Mouse (Mus musculus): Measurements from ENCODE around the gene Hand1. TPM values are rescaled to one million over a fixed set of nuclear protein-coding genes. Genes with fewer than 3 reads are reported as not detected.

Gene Hand1
- 0.25 and 0.32 TPM in 2 replicates for polyA plus RNA-seq (2016; fragmentation: Nextera tagmentation; extraction: Ambion mirVana)

GRCm38 (mm10) chr11:57832552-57833201 lies at the start of gene Hand1:
Hand1 (minus strand) TSS chr11:57832818.
- Histone ChIP-seq H3K9me3 (replicated peaks) (no peaks in the 10 kb centered on the region), H3K4me3 (no peak within 1 kb of the TSS), H3K27ac (no peak within 1 kb of the TSS), H3K9ac (no peak within 1 kb of the TSS), H3K36me3 (no peaks in the 10 kb centered on the region), H3K4me2 (replicated peaks) (no peak within 1 kb of the TSS), H3K4me1 (peaks cover 12% of the 10 kb centered on the region), H3K27me3 (peaks cover 99% of the 10 kb centered on the region)
- no peak for ATAC-seq (ENCODE audit: low FRiP score)
- WGBS = under 1% methylated on average over 23 of the region's 23 CpGs

- Histone ChIP-seq H3K9ac (no peak overlapping the region), H3K36me3 (no peaks in the 10 kb centered on the region), H3K27me3 (no peaks in the 10 kb centered on the region), H3K27ac (no peak overlapping the region), H3K4me1 (no peaks in the 10 kb centered on the region), H3K9me3 (replicated peaks) (no peaks in the 10 kb centered on the region), H3K4me3 (no peak overlapping the region), H3K4me2 (replicated peaks) (no peak overlapping the region)
- WGBS = 81% methylated on average over 2 of the region's 2 CpGs
- ATAC-seq (ENCODE audit: low FRiP score) = no peak
These were observed 43.5 kb upstream of the Hand1 start for GRCm38 (mm10) chr11:57876157-57876556.

- ATAC-seq (ENCODE audit: low FRiP score) = no peak
- 70% methylated on average over 3 of the region's 3 CpGs for WGBS
These were observed 40.4 kb upstream of the Hand1 start for GRCm38 (mm10) chr11:57873014-57873413.

GRCm38 (mm10) chr11:57868753-57869460 lies 36.3 kb upstream of the Hand1 start:
- 60% methylated on average over 9 of the region's 9 CpGs for WGBS
- Histone ChIP-seq H3K9me3 (replicated peaks) (no peaks in the 10 kb centered on the region), H3K4me3 (no peak overlapping the region), H3K4me2 (replicated peaks) (no peak overlapping the region), H3K27ac (no peak overlapping the region), H3K4me1 (peaks cover 3% of the 10 kb centered on the region; the same call in 1 of the 2 replicates), H3K36me3 (no peaks in the 10 kb centered on the region), H3K27me3 (peaks cover 9% of the 10 kb centered on the region; the same call in 1 of the 2 replicates), H3K9ac (no peak overlapping the region)
- ATAC-seq (ENCODE audit: low FRiP score) = no peak

More at GRCm38 (mm10) chr11:57873014-57873413, 40.4 kb upstream of the Hand1 start:
- Histone ChIP-seq H3K9me3 (replicated peaks) (no peaks in the 10 kb centered on the region), H3K4me1 (no peaks in the 10 kb centered on the region), H3K4me3 (no peak overlapping the region), H3K36me3 (no peaks in the 10 kb centered on the region), H3K27ac (no peak overlapping the region), H3K27me3 (no peaks in the 10 kb centered on the region), H3K4me2 (replicated peaks) (no peak overlapping the region), H3K9ac (no peak overlapping the region)

GRCm38 (mm10) chr11:57866466-57866865 lies 33.8 kb upstream of the Hand1 start:
- no peak for ATAC-seq (ENCODE audit: low FRiP score)
- H3K27ac ChIP-seq = no peak overlapping the region
- H3K27me3 ChIP-seq = peaks cover 9% of the 10 kb centered on the region; the same call in 1 of the 2 replicates
- no peak overlapping the region for H3K4me2 ChIP-seq (replicated peaks)
- H3K4me1 ChIP-seq = peaks cover 3% of the 10 kb centered on the region; the same call in 1 of the 2 replicates
- H3K9ac ChIP-seq = no peak overlapping the region
- no peak overlapping the region for H3K4me3 ChIP-seq
- H3K9me3 ChIP-seq (replicated peaks) = no peaks in the 10 kb centered on the region
- 28% methylated on average over 7 of the region's 7 CpGs for WGBS
- no peaks in the 10 kb centered on the region for H3K36me3 ChIP-seq

GRCm38 (mm10) chr11:57864577-57864976 lies 32.0 kb upstream of the Hand1 start:
- peaks cover 3% of the 10 kb centered on the region; the same call in 1 of the 2 replicates for H3K4me1 ChIP-seq
- H3K4me2 ChIP-seq (replicated peaks) = no peak overlapping the region
- H3K4me3 ChIP-seq = no peak overlapping the region
- ATAC-seq (ENCODE audit: low FRiP score) = no peak
- no peaks in the 10 kb centered on the region for H3K36me3 ChIP-seq
- H3K9me3 ChIP-seq (replicated peaks) = no peaks in the 10 kb centered on the region
- no peak overlapping the region for H3K27ac ChIP-seq
- peaks cover 9% of the 10 kb centered on the region; the same call in 1 of the 2 replicates for H3K27me3 ChIP-seq
- WGBS = 61% methylated on average over 8 of the region's 8 CpGs
- no peak overlapping the region for H3K9ac ChIP-seq

- no peak overlapping the region for H3K4me2 ChIP-seq (replicated peaks)
- H3K27me3 ChIP-seq = peaks cover 7% of the 10 kb centered on the region; the same call in 1 of the 2 replicates
- 91% methylated on average over 7 of the region's 7 CpGs for WGBS
- no peak overlapping the region for H3K27ac ChIP-seq
- H3K4me3 ChIP-seq = no peak overlapping the region
- no peaks in the 10 kb centered on the region for H3K9me3 ChIP-seq (replicated peaks)
- no peak overlapping the region for H3K9ac ChIP-seq
- ATAC-seq (ENCODE audit: low FRiP score) = no peak
- H3K4me1 ChIP-seq = peaks cover 3% of the 10 kb centered on the region; the same call in 1 of the 2 replicates
- H3K36me3 ChIP-seq = no peaks in the 10 kb centered on the region
These were observed 29.5 kb upstream of the Hand1 start for GRCm38 (mm10) chr11:57862088-57862487.

GRCm38 (mm10) chr11:57857709-57858108 lies 25.1 kb upstream of the Hand1 start:
- WGBS = 48% methylated on average over 4 of the region's 4 CpGs
- no peak overlapping the region for H3K4me3 ChIP-seq
- H3K36me3 ChIP-seq = no peaks in the 10 kb centered on the region
- H3K27me3 ChIP-seq = no peaks in the 10 kb centered on the region
- no peaks in the 10 kb centered on the region for H3K9me3 ChIP-seq (replicated peaks)
- no peak overlapping the region for H3K4me2 ChIP-seq (replicated peaks)
- no peak overlapping the region for H3K9ac ChIP-seq
- H3K4me1 ChIP-seq = no peaks in the 10 kb centered on the region
- H3K27ac ChIP-seq = no peak overlapping the region
- no peak for ATAC-seq (ENCODE audit: low FRiP score)

- H3K4me1 ChIP-seq = no peaks in the 10 kb centered on the region
- H3K27me3 ChIP-seq = peaks cover 17% of the 10 kb centered on the region
- H3K27ac ChIP-seq = no peak overlapping the region
- H3K4me2 ChIP-seq (replicated peaks) = no peak overlapping the region
- no peak overlapping the region for H3K4me3 ChIP-seq
- H3K36me3 ChIP-seq = no peaks in the 10 kb centered on the region
- H3K9ac ChIP-seq = no peak overlapping the region
- WGBS = 59% methylated on average over 6 of the region's 6 CpGs
- no peak for ATAC-seq (ENCODE audit: low FRiP score)
- H3K9me3 ChIP-seq (replicated peaks) = no peaks in the 10 kb centered on the region
These were observed 21.0 kb upstream of the Hand1 start for GRCm38 (mm10) chr11:57853571-57853970.

GRCm38 (mm10) chr11:57850931-57851330 lies 18.3 kb upstream of the Hand1 start:
- no peak for ATAC-seq (ENCODE audit: low FRiP score)

GRCm38 (mm10) chr11:57850298-57850697 lies 17.7 kb upstream of the Hand1 start:
- Histone ChIP-seq H3K36me3 (no peaks in the 10 kb centered on the region), H3K9ac (no peak overlapping the region), H3K27me3 (peaks cover 32% of the 10 kb centered on the region), H3K4me1 (no peaks in the 10 kb centered on the region), H3K4me3 (no peak overlapping the region), H3K27ac (no peak overlapping the region), H3K4me2 (replicated peaks) (no peak overlapping the region), H3K9me3 (replicated peaks) (no peaks in the 10 kb centered on the region)
- ATAC-seq (ENCODE audit: low FRiP score) = no peak
- 55% methylated on average over 7 of the region's 7 CpGs for WGBS

More at GRCm38 (mm10) chr11:57850931-57851330, 18.3 kb upstream of the Hand1 start:
- no peaks in the 10 kb centered on the region for H3K36me3 ChIP-seq
- H3K4me1 ChIP-seq = no peaks in the 10 kb centered on the region
- no peak overlapping the region for H3K4me2 ChIP-seq (replicated peaks)
- H3K9ac ChIP-seq = no peak overlapping the region
- WGBS = 47% methylated on average over 3 of the region's 3 CpGs
- H3K27ac ChIP-seq = no peak overlapping the region
- H3K9me3 ChIP-seq (replicated peaks) = no peaks in the 10 kb centered on the region
- H3K27me3 ChIP-seq = peaks cover 25% of the 10 kb centered on the region
- no peak overlapping the region for H3K4me3 ChIP-seq

- Histone ChIP-seq H3K9ac (no peak overlapping the region), H3K9me3 (replicated peaks) (no peaks in the 10 kb centered on the region), H3K27me3 (peaks cover 43% of the 10 kb centered on the region), H3K4me3 (no peak overlapping the region), H3K27ac (no peak overlapping the region), H3K36me3 (no peaks in the 10 kb centered on the region), H3K4me2 (replicated peaks) (no peak overlapping the region), H3K4me1 (no peaks in the 10 kb centered on the region)
- no peak for ATAC-seq (ENCODE audit: low FRiP score)
- WGBS = 68% methylated on average over 7 of the region's 7 CpGs
These were observed 14.8 kb upstream of the Hand1 start for GRCm38 (mm10) chr11:57847396-57847795.
